Mouse (Mus musculus) myocyte (in vitro differentiated cells): ENCODE data around the gene Il20rb. TPM values are rescaled to one million over a fixed set of nuclear protein-coding genes. Genes with fewer than 3 reads are reported as not detected.

Source experiments
- H3K27me3 ChIP-seq: one replicate; pipeline ENCODE4 v1.6.1; 2011; ENCODE audit not compliant: control insufficient read depth, insufficient read depth, insufficient read length
- H3K36me3 ChIP-seq: one replicate; pipeline ENCODE4 v1.6.1; 2011; ENCODE audit not compliant: control insufficient read depth, insufficient read depth
- H3K4me2 ChIP-seq: one replicate; pipeline ENCODE4 v1.6.1; 2011; ENCODE audit warnings: low read depth, control low read depth
- H3K4me3 ChIP-seq: one replicate; pipeline ENCODE4 v1.5.1; 2011; ENCODE audit warnings: mild to moderate bottlenecking, control low read depth, moderate library complexity
- H3K79me2 ChIP-seq: one replicate; pipeline ENCODE4 v1.6.1; 2011; ENCODE audit not compliant: control insufficient read depth, insufficient read depth
- H3ac ChIP-seq: one replicate; pipeline ENCODE4 v1.6.1; 2011; ENCODE audit not compliant: control insufficient read depth, insufficient read length
- CEBPB ChIP-seq: IDR thresholded peaks from 2 replicates; pipeline ENCODE4 v1.6.1; 2011; ENCODE audit warnings: mild to moderate bottlenecking, moderate library complexity; ENCODE audit not compliant: poor library complexity, insufficient read depth, severe bottlenecking
- E2F4 ChIP-seq: IDR thresholded peaks from one replicate; pipeline ENCODE4 v1.6.1; 2011; ENCODE audit warnings: mild to moderate bottlenecking, control low read depth, moderate library complexity; ENCODE audit not compliant: insufficient read depth
- MAX ChIP-seq: IDR thresholded peaks from one replicate; pipeline ENCODE4 v1.6.1; 2011; ENCODE audit warnings: low read depth, mild to moderate bottlenecking, control low read depth
- MYOD1 ChIP-seq, 3 experiments: IDR thresholded peaks; one replicate each; pipeline ENCODE4 v1.6.1; 2011; ENCODE audit warnings: control low read depth in 2 of 3, low read depth in 2 of 3, mild to moderate bottlenecking in 2 of 3, moderate library complexity in 1 of 3; ENCODE audit not compliant: insufficient read length in 2 of 3, control insufficient read depth in 1 of 3
- MYOG ChIP-seq, 3 experiments: IDR thresholded peaks; one replicate each; pipeline ENCODE4 v1.6.1; 2011; ENCODE audit warnings: control low read depth in 2 of 3, low read depth in 2 of 3, mild to moderate bottlenecking in 2 of 3; ENCODE audit not compliant: insufficient read length in 2 of 3, control insufficient read depth in 1 of 3, insufficient read depth in 1 of 3
- POLR2A ChIP-seq: IDR thresholded peaks from one replicate; pipeline ENCODE4 v1.6.1; 2011; ENCODE audit warnings: low read depth, mild to moderate bottlenecking, control low read depth, moderate library complexity; ENCODE audit not compliant: insufficient read length
- POLR2AphosphoS2 ChIP-seq: IDR thresholded peaks from one replicate; pipeline ENCODE4 v1.6.1; 2011; ENCODE audit warnings: low read depth, control low read depth; ENCODE audit not compliant: insufficient read length
- REST ChIP-seq: IDR thresholded peaks from one replicate; pipeline ENCODE4 v1.6.1; 2011; ENCODE audit warnings: mild to moderate bottlenecking, control low read depth, moderate library complexity; ENCODE audit not compliant: insufficient read depth, insufficient read length
- SRF ChIP-seq: IDR thresholded peaks from one replicate; pipeline ENCODE4 v1.6.1; 2011; ENCODE audit warnings: low read depth; ENCODE audit not compliant: control insufficient read depth, insufficient read length
- TCF12 ChIP-seq: IDR thresholded peaks from one replicate; pipeline ENCODE4 v1.6.1; 2011; ENCODE audit warnings: mild to moderate bottlenecking, control low read depth; ENCODE audit not compliant: poor library complexity, insufficient read depth, severe bottlenecking
- TCF3 ChIP-seq: IDR thresholded peaks from one replicate; pipeline ENCODE4 v1.6.1; 2011; ENCODE audit warnings: low read depth, control low read depth; ENCODE audit not compliant: insufficient read length
- USF1 ChIP-seq: IDR thresholded peaks from one replicate; pipeline ENCODE4 v1.6.1; 2011; ENCODE audit warnings: low read depth, mild to moderate bottlenecking, control low read depth, moderate library complexity
- polyA plus RNA-seq: library from polyadenylated mRNA; unstranded; fragments of >200 nt; fragmentation: generic; extraction: Trizol; gene quantifications from one replicate; pipeline ENCODE4 v1.2.1, GENCODE M21; 2012; ENCODE audit warnings: missing spikeins

The Il20rb gene
- polyA plus RNA-seq, 1 experiment = 0.40 TPM

GRCm38 (mm10) chr9:100507581-100507980, 21.0 kb upstream of the Il20rb start:
- no peaks in the 10 kb centered on the region for H3K27me3 ChIP-seq
- H3K79me2 ChIP-seq = peaks cover 87% of the 10 kb centered on the region
- H3K4me2 ChIP-seq = no peak overlapping the region
- H3K36me3 ChIP-seq = no peaks in the 10 kb centered on the region
- H3K4me3 ChIP-seq = no peak overlapping the region
- H3ac ChIP-seq = no peak overlapping the region
- TF ChIP-seq MYOD1 (IDR thresholded peaks at IDR 0.05; ENCODE audit: control insufficient read depth in 1 of 3, insufficient read length in 2 of 3, low read depth in 2 of 3) (no peak), TCF3 (no peak), MAX (no peak), POLR2AphosphoS2 (no peak), REST (no peak), POLR2A (no peak), TCF12 (no peak), E2F4 (no peak), SRF (no peak), MYOG (IDR thresholded peaks at IDR 0.05; ENCODE audit: control insufficient read depth in 1 of 3, insufficient read depth in 1 of 3, insufficient read length in 2 of 3, low read depth in 2 of 3) (no peak), USF1 (no peak), CEBPB (no peak)

GRCm38 (mm10) chr9:100506652-100507051, 20.1 kb upstream of the Il20rb start:
- Histone ChIP-seq H3K27me3 (no peaks in the 10 kb centered on the region), H3K4me3 (no peak overlapping the region), H3ac (no peak overlapping the region), H3K79me2 (peaks cover 87% of the 10 kb centered on the region), H3K36me3 (peaks cover 7% of the 10 kb centered on the region), H3K4me2 (peak overlapping the region; percentile 37)
- TF ChIP-seq MAX (no peak), USF1 (peak; percentile 51)

- no peak overlapping the region for H3ac ChIP-seq
- TF ChIP-seq MYOG (IDR thresholded peaks at IDR 0.05; ENCODE audit: control insufficient read depth in 1 of 3, insufficient read depth in 1 of 3, insufficient read length in 2 of 3, low read depth in 2 of 3) = no peak
- no peak for TF ChIP-seq REST
- no peak for TF ChIP-seq USF1
- TF ChIP-seq SRF = no peak
- TF ChIP-seq CEBPB = no peak
- TF ChIP-seq E2F4 = no peak
- TF ChIP-seq MAX = no peak
- no peak for TF ChIP-seq TCF12
- no peak for TF ChIP-seq POLR2A
- no peak for TF ChIP-seq TCF3
- no peak for TF ChIP-seq MYOD1 (IDR thresholded peaks at IDR 0.05; ENCODE audit: control insufficient read depth in 1 of 3, insufficient read length in 2 of 3, low read depth in 2 of 3)
- TF ChIP-seq POLR2AphosphoS2 = no peak
- no peaks in the 10 kb centered on the region for H3K27me3 ChIP-seq
- H3K79me2 ChIP-seq = peaks cover 77% of the 10 kb centered on the region
- H3K4me2 ChIP-seq = no peak overlapping the region
- peaks cover 8% of the 10 kb centered on the region for H3K36me3 ChIP-seq
- H3K4me3 ChIP-seq = no peak overlapping the region
Observed at GRCm38 (mm10) chr9:100505498-100505897, 18.9 kb upstream of the Il20rb start.

- Histone ChIP-seq H3K79me2 (peaks cover 5% of the 10 kb centered on the region), H3K4me3 (no peak overlapping the region), H3K36me3 (peaks cover 12% of the 10 kb centered on the region), H3ac (no peak overlapping the region), H3K27me3 (no peaks in the 10 kb centered on the region), H3K4me2 (no peak overlapping the region)
- no peak for TF ChIP-seq REST
- TF ChIP-seq E2F4 = no peak
- no peak for TF ChIP-seq MAX
- no peak for TF ChIP-seq MYOD1 (IDR thresholded peaks at IDR 0.05; ENCODE audit: control insufficient read depth in 1 of 3, insufficient read length in 2 of 3, low read depth in 2 of 3)
- no peak for TF ChIP-seq MYOG (IDR thresholded peaks at IDR 0.05; ENCODE audit: control insufficient read depth in 1 of 3, insufficient read depth in 1 of 3, insufficient read length in 2 of 3, low read depth in 2 of 3)
- TF ChIP-seq CEBPB = no peak
- TF ChIP-seq TCF12 = no peak
- TF ChIP-seq TCF3 = no peak
- no peak for TF ChIP-seq POLR2AphosphoS2
- no peak for TF ChIP-seq SRF
- TF ChIP-seq USF1 = no peak
- TF ChIP-seq POLR2A = no peak
Observed at GRCm38 (mm10) chr9:100493611-100494261, 7.1 kb upstream of the Il20rb start.

DNA sequence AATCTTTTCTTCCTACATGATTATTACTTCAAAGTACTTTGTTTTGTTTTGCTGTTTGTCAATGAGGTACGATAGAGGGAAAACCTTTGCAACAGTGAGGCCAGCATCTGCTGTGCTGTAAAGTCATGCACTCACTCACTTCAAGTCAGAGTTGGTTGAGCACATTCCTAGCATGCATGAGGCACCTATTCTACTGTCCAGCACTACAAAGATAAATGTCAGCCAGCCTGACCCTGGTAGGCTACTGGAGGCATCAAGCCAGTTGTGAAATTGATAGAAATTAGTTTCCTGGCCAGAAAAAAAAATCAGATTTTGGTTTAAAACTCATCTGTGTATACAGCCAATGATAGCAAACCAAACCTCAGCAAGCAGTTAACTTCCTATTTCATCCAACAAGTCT, 4.8 kb upstream of the Il20rb start:
- Histone ChIP-seq H3K4me2 (no peak overlapping the region), H3K79me2 (peaks cover 5% of the 10 kb centered on the region), H3K27me3 (no peaks in the 10 kb centered on the region), H3ac (no peak overlapping the region), H3K4me3 (no peak overlapping the region), H3K36me3 (no peaks in the 10 kb centered on the region)
- no peak for TF ChIP-seq USF1
- no peak for TF ChIP-seq CEBPB
- no peak for TF ChIP-seq SRF
- no peak for TF ChIP-seq REST
- TF ChIP-seq MAX = no peak
- no peak for TF ChIP-seq E2F4
- TF ChIP-seq POLR2A = no peak
- no peak for TF ChIP-seq TCF12
- no peak for TF ChIP-seq MYOG (IDR thresholded peaks at IDR 0.05; ENCODE audit: control insufficient read depth in 1 of 3, insufficient read depth in 1 of 3, insufficient read length in 2 of 3, low read depth in 2 of 3)
- no peak for TF ChIP-seq TCF3
